Mouse (Mus musculus) kidney, adult 2 months (tissue): ENCODE data around the gene Gpr152. TPM values are rescaled to one million over a fixed set of nuclear protein-coding genes. Genes with fewer than 3 reads are reported as not detected.

ENCODE experiments used
- DNase-seq: peaks from one replicate; pipeline ENCODE4 v3.0.0; 2021
- H3K27ac ChIP-seq: fragments of 200-500 bp; 2 replicates; pipeline ENCODE4 v1.5.1; 2012; ENCODE audit warnings: low read depth, low read length, control low read depth, inconsistent platforms; ENCODE audit not compliant: insufficient read depth
- H3K27me3 ChIP-seq: fragments of 200-500 bp; replicated peaks from 2 replicates; pipeline ENCODE4 v1.6.1; 2012; ENCODE audit warnings: mild to moderate bottlenecking, moderate library complexity, low read length, inconsistent platforms; ENCODE audit not compliant: control insufficient read depth, insufficient read depth
- H3K36me3 ChIP-seq: fragments of 200-500 bp; 2 replicates; pipeline ENCODE4 v1.6.1; 2012; ENCODE audit warnings: mild to moderate bottlenecking, moderate library complexity, low read length, inconsistent platforms; ENCODE audit not compliant: control insufficient read depth, insufficient read depth
- H3K4me1 ChIP-seq: fragments of 200-500 bp; 2 replicates; pipeline ENCODE4 v1.6.1; 2011; ENCODE audit warnings: low read length; ENCODE audit not compliant: control insufficient read depth, insufficient read depth
- H3K4me3 ChIP-seq: fragments of 200-500 bp; 2 replicates; pipeline ENCODE4 v1.5.1; 2011; ENCODE audit warnings: mild to moderate bottlenecking, low read depth, low read length, control low read depth; ENCODE audit not compliant: insufficient read depth
- CTCF ChIP-seq: fragments of 200-500 bp; conservative IDR thresholded peaks from 2 replicates; pipeline ENCODE4 v1.5.1; 2011; ENCODE audit warnings: low read depth, mild to moderate bottlenecking, control low read depth, low read length, moderate library complexity, mixed read lengths; ENCODE audit not compliant: insufficient read depth, insufficient read length
- POLR2A ChIP-seq: fragments of 200-500 bp; IDR thresholded peaks from one replicate; pipeline ENCODE4 v1.6.1; 2011; ENCODE audit warnings: low read depth, low read length, control low read depth
- WGBS: fragments of 180-500 bp; shearing (Covaris S2); methylation state at CpG from one replicate; pipeline ENCODE4 v1.1.7; 2018; 5-methylcytosine and 5-hydroxymethylcytosine counted together
- polyA plus RNA-seq: library from polyadenylated mRNA; depleted of rRNA; stranded (reverse); fragments of >200 nt; gene quantifications from 2 replicates; pipeline ENCODE4 v1.2.3, GENCODE M21; 2012

The Gpr152 gene
- polyA plus RNA-seq, 1 experiment = 0.05 TPM

GRCm38 (mm10) chr19:4175368-4175947 lies 35.9 kb downstream of the Gpr152 start, which contains the start of gene Carns1:
Carns1 (minus strand) TSS chr19:4175479.
- no peak for DNase-seq
- H3K4me1 ChIP-seq = no peaks in the 10 kb centered on the region
- H3K4me3 ChIP-seq = no peak within 1 kb of the TSS
- no peaks in the 10 kb centered on the region for H3K27me3 ChIP-seq
- TF ChIP-seq CTCF = no peak
- no peak for TF ChIP-seq POLR2A
- no peak within 1 kb of the TSS for H3K27ac ChIP-seq
- WGBS = 17% methylated on average over 11 of the region's 11 CpGs
- H3K36me3 ChIP-seq = no peaks in the 10 kb centered on the region

- H3K4me1 ChIP-seq = no peaks in the 10 kb centered on the region
- DNase-seq = no peak
- no peak for TF ChIP-seq POLR2A
- no peak for TF ChIP-seq CTCF
Observed at GRCm38 (mm10) chr19:4180411-4180810, 40.8 kb downstream of the Gpr152 start.

GRCm38 (mm10) chr19:4181892-4182291 lies 42.3 kb downstream of the Gpr152 start:
- Histone ChIP-seq H3K36me3 (no peaks in the 10 kb centered on the region), H3K4me1 (no peaks in the 10 kb centered on the region), H3K4me3 (no peak overlapping the region), H3K27ac (no peak overlapping the region), H3K27me3 (no peaks in the 10 kb centered on the region)
- DNase-seq = peak; percentile 41
- WGBS = 49% methylated on average over 3 of the region's 3 CpGs
- TF ChIP-seq POLR2A = no peak
- no peak for TF ChIP-seq CTCF

More at GRCm38 (mm10) chr19:4180411-4180810, 40.8 kb downstream of the Gpr152 start:
- Histone ChIP-seq H3K27ac (no peak overlapping the region), H3K27me3 (no peaks in the 10 kb centered on the region), H3K4me3 (no peak overlapping the region), H3K36me3 (no peaks in the 10 kb centered on the region)
- 92% methylated on average over 7 of the region's 7 CpGs for WGBS

- H3K4me1 ChIP-seq = no peaks in the 10 kb centered on the region
- H3K36me3 ChIP-seq = no peaks in the 10 kb centered on the region
- DNase-seq = no peak
- WGBS = 88% methylated on average over 2 of the region's 2 CpGs
- H3K27me3 ChIP-seq = no peaks in the 10 kb centered on the region
- TF ChIP-seq POLR2A = no peak
- no peak for TF ChIP-seq CTCF
- no peak overlapping the region for H3K27ac ChIP-seq
- no peak overlapping the region for H3K4me3 ChIP-seq
Observed at GRCm38 (mm10) chr19:4183689-4184088, 44.1 kb downstream of the Gpr152 start.

- DNase-seq = no peak
- Histone ChIP-seq H3K36me3 (no peaks in the 10 kb centered on the region), H3K4me3 (no peak overlapping the region), H3K4me1 (no peaks in the 10 kb centered on the region), H3K27ac (no peak overlapping the region), H3K27me3 (no peaks in the 10 kb centered on the region)
- TF ChIP-seq CTCF (no peak), POLR2A (no peak)
- WGBS = 56% methylated on average over 15 of the region's 15 CpGs
Observed at GRCm38 (mm10) chr19:4184976-4185975, 45.7 kb downstream of the Gpr152 start.

GRCm38 (mm10) chr19:4187303-4187702 lies 47.7 kb downstream of the Gpr152 start:
- WGBS = 78% methylated on average over 3 of the region's 3 CpGs
- Histone ChIP-seq H3K36me3 (no peaks in the 10 kb centered on the region), H3K4me1 (peaks cover 4% of the 10 kb centered on the region; the same call in 1 of the 2 replicates), H3K4me3 (no peak overlapping the region), H3K27me3 (no peaks in the 10 kb centered on the region), H3K27ac (no peak overlapping the region)
- TF ChIP-seq POLR2A = no peak
- TF ChIP-seq CTCF = no peak
- no peak for DNase-seq
